Mouse (Mus musculus): ENCODE data around the gene Gm10337. TPM values are rescaled to one million over a fixed set of nuclear protein-coding genes. Genes with fewer than 3 reads are reported as not detected.

The Gm10337 gene
- polyA plus RNA-seq, 2 experiments: not detected

DNA sequence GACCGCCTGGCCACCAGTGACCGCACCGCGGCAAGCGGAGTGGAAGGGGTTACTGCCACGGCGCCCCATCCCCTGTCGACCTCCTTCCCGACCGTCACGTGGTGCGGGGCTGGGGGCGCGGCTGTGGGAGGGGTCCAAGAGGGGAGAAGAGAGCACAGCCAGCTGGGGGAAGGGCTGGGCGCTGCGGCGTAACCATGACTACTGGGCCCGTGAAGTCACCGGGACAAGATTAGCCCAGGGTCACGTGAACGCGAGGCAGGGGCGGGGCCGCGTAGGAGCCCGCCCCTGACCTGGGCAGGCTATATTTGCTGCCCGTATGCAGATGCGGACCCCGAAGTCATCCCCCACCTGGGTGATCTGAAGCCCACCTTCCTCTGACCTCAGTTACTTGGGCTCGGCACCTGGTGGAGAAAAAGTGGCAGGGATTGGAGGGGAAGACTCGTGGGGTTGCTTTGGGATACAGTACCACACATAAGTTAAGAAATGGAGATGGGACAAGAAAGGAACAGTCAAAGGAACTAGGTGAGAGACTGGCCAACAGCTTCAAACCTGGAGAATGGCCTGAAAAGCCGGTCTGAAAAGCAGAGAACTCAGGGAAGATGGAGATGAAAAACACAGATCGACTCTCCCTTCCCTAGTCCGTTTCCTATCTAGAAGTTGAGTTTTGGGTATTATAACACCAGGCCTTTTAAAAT, 7.2 kb downstream of the Gm10337 start:
- peak; percentile 89 for ATAC-seq (ENCODE audit: insufficient read depth)
- peak overlapping the region; percentile 59 for H3K9ac ChIP-seq (replicated peaks)
- peak; percentile 53 to 61 (median 56) for DNase-seq (ENCODE audit: low read depth in 3 of 3, low spot score in 3 of 3)
- no peaks in the 10 kb centered on the region for H3K9me3 ChIP-seq (ENCODE audit: control insufficient read depth, low read length)
- peak overlapping the region; percentile 90 for H3K4me2 ChIP-seq (ENCODE audit: low read depth)
- no peak overlapping the region for H3K27ac ChIP-seq
- H3K27me3 ChIP-seq (ENCODE audit: control insufficient read depth, insufficient read depth, low read length): peaks cover 2% of the 10 kb centered on the region
- no peaks in the 10 kb centered on the region for H3K36me3 ChIP-seq (replicated peaks; ENCODE audit: control insufficient read depth, insufficient read depth, low read depth)
- H3K4me1 ChIP-seq (replicated peaks; ENCODE audit: control insufficient read depth in 2 of 2, insufficient read depth in 2 of 2, low read length in 1 of 2): peaks cover 2 to 7% of the 10 kb centered on the region in 2 experiments; a peak in 3 of 4 replicates
- WGBS (ENCODE audit: insufficient replicate concordance): 3% methylated on average over 33 of the region's 34 CpGs
- peak overlapping the region; percentile 56 to 62 for H3K4me3 ChIP-seq (ENCODE audit: insufficient read depth in 1 of 2, low read depth in 2 of 2, low read length in 2 of 2)
- TF ChIP-seq EP300 (IDR thresholded peaks at IDR 0.05; ENCODE audit: low read depth) (no peak), CTCF (IDR thresholded peaks at IDR 0.05; ENCODE audit: low read depth) (no peak)

DNA sequence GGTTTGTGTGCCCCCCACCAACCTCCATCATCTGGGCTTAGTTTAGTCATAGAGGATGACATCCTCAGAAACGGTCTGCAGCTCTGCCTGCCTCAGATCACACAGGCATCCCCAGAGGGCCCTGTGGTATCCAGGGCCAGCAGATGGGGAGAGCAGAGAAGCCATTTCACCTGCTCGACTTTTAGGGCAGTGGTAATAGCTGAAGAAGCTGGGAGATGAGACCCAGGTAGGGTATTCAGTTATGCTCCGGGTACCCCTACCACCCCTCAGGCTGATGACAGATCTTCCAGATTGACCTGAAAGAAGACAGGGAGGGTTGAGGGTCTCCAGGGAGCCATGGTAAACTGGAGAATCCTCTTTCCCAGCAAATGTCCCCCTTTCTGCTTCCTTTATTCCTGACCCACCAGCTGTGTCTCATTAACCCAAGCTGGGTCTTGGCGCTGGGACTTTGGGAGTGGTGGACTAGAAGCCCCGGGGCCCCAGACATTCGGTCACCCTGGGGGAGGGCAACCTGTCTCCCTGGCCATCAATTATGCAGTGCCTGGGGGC, 7.8 kb downstream of the Gm10337 start:
- no peak overlapping the region for H3K4me3 ChIP-seq (ENCODE audit: insufficient read depth in 1 of 2, low read depth in 2 of 2, low read length in 2 of 2)
- no peaks in the 10 kb centered on the region for H3K36me3 ChIP-seq (replicated peaks; ENCODE audit: control insufficient read depth, insufficient read depth, low read depth)
- H3K9me3 ChIP-seq (ENCODE audit: control insufficient read depth, low read length): no peaks in the 10 kb centered on the region
- DNase-seq (ENCODE audit: low read depth in 3 of 3, low spot score in 3 of 3) (no peak), ATAC-seq (ENCODE audit: insufficient read depth) (no peak)
- no peak for TF ChIP-seq CTCF (IDR thresholded peaks at IDR 0.05; ENCODE audit: low read depth)
- TF ChIP-seq EP300 (IDR thresholded peaks at IDR 0.05; ENCODE audit: low read depth): no peak
- 41% methylated on average over 6 of the region's 6 CpGs for WGBS (ENCODE audit: insufficient replicate concordance)
- peak overlapping the region; percentile 90 for H3K4me2 ChIP-seq (ENCODE audit: low read depth)
- H3K27me3 ChIP-seq (ENCODE audit: control insufficient read depth, insufficient read depth, low read length): peaks cover 3% of the 10 kb centered on the region
- peaks cover 2 to 10% of the 10 kb centered on the region in 2 experiments for H3K4me1 ChIP-seq (replicated peaks; ENCODE audit: control insufficient read depth in 2 of 2, insufficient read depth in 2 of 2, low read length in 1 of 2)
- H3K9ac ChIP-seq (replicated peaks): no peak overlapping the region
- no peak overlapping the region for H3K27ac ChIP-seq

DNA sequence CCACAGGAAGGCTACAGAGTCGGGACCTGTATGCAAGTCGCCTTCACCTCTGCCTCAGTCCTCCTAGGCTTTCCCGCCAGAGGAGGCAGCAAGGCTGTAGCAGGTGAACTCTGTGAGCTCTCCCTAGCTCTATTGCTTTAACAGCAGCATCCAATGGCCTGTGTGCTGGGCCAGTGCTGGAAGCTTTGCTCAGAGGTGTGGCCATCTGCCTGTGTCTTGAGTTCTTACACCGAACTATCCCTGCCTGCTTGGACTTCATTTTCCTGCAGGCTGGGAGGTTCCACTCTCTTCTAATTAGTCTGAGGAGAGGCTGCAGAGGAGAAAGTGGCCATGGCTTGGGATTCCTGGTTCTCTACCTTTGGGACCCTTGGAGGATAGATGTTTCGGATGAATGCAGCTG, 8.5 kb downstream of the Gm10337 start:
- H3K9me3 ChIP-seq (ENCODE audit: control insufficient read depth, low read length): no peaks in the 10 kb centered on the region
- H3K36me3 ChIP-seq (replicated peaks; ENCODE audit: control insufficient read depth, insufficient read depth, low read depth): no peaks in the 10 kb centered on the region
- no peak overlapping the region for H3K4me3 ChIP-seq (ENCODE audit: insufficient read depth in 1 of 2, low read depth in 2 of 2, low read length in 2 of 2)
- no peak for DNase-seq (ENCODE audit: low read depth in 3 of 3, low spot score in 3 of 3)
- H3K27ac ChIP-seq: no peak overlapping the region
- no peak for TF ChIP-seq CTCF (IDR thresholded peaks at IDR 0.05; ENCODE audit: low read depth)
- no peak for TF ChIP-seq EP300 (IDR thresholded peaks at IDR 0.05; ENCODE audit: low read depth)
- peaks cover 4 to 11% of the 10 kb centered on the region in 2 experiments for H3K4me1 ChIP-seq (replicated peaks; ENCODE audit: control insufficient read depth in 2 of 2, insufficient read depth in 2 of 2, low read length in 1 of 2)
- 62% methylated on average over 5 of the region's 5 CpGs for WGBS (ENCODE audit: insufficient replicate concordance)
- H3K9ac ChIP-seq (replicated peaks): no peak overlapping the region
- ATAC-seq (ENCODE audit: insufficient read depth): no peak
- H3K4me2 ChIP-seq (ENCODE audit: low read depth): no peak overlapping the region
- peaks cover 3% of the 10 kb centered on the region for H3K27me3 ChIP-seq (ENCODE audit: control insufficient read depth, insufficient read depth, low read length)

DNA sequence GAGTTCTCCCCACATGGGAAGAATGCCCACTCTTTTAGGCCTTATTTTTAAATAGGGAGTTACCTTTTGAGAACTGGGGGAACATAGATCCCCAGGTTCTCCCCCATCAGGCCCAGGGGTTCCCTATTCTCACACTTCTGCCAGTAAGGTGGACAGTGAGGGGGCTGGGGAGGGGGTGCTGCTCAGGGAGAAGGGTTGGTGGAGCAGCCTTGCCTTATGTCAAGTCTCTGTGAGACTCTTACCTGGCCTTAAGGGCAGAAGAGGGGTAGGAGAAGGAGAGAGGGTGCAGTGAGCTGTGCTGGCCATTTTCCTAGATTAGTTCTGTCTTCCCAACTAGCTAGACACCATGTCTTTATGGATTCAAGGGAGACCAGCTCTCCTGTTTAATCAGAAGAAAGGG, 8.9 kb downstream of the Gm10337 start:
- H3K9ac ChIP-seq (replicated peaks): no peak overlapping the region
- TF ChIP-seq CTCF (IDR thresholded peaks at IDR 0.05; ENCODE audit: low read depth): no peak
- TF ChIP-seq EP300 (IDR thresholded peaks at IDR 0.05; ENCODE audit: low read depth): no peak
- peaks cover 4 to 11% of the 10 kb centered on the region in 2 experiments for H3K4me1 ChIP-seq (replicated peaks; ENCODE audit: control insufficient read depth in 2 of 2, insufficient read depth in 2 of 2, low read length in 1 of 2)
- H3K27me3 ChIP-seq (ENCODE audit: control insufficient read depth, insufficient read depth, low read length): peaks cover 3% of the 10 kb centered on the region
- DNase-seq (ENCODE audit: low read depth in 3 of 3, low spot score in 3 of 3) (no peak), ATAC-seq (ENCODE audit: insufficient read depth) (no peak)
- H3K4me2 ChIP-seq (ENCODE audit: low read depth): no peak overlapping the region
- no peak overlapping the region for H3K4me3 ChIP-seq (ENCODE audit: insufficient read depth in 1 of 2, low read depth in 2 of 2, low read length in 2 of 2)
- no peaks in the 10 kb centered on the region for H3K36me3 ChIP-seq (replicated peaks; ENCODE audit: control insufficient read depth, insufficient read depth, low read depth)
- H3K9me3 ChIP-seq (ENCODE audit: control insufficient read depth, low read length): no peaks in the 10 kb centered on the region
- H3K27ac ChIP-seq: no peak overlapping the region

DNA sequence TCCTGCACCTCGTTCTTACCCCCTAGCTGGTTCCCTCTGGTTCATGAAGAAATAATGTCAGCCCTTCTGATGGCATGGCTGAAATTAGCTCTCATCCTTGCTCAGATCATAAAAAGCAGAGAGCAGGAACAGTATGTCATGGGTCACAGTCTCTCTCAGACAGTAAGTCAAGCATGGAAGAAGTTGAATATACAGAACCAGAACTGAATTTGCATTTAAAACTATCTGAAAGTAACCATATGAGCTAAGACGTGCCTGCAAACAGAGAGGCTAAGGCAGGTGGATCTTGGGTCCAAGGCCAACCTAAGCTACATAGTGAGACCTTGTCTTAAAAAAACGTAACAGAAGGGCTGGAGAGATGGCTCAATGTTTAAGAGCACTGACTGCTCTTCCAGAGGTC, 9.5 kb downstream of the Gm10337 start:
- no peak for TF ChIP-seq EP300 (IDR thresholded peaks at IDR 0.05; ENCODE audit: low read depth)
- TF ChIP-seq CTCF (IDR thresholded peaks at IDR 0.05; ENCODE audit: low read depth): no peak
- Histone ChIP-seq H3K9me3 (ENCODE audit: control insufficient read depth, low read length) (no peaks in the 10 kb centered on the region), H3K27ac (no peak overlapping the region), H3K36me3 (replicated peaks; ENCODE audit: control insufficient read depth, insufficient read depth, low read depth) (no peaks in the 10 kb centered on the region), H3K4me1 (replicated peaks; ENCODE audit: control insufficient read depth in 2 of 2, insufficient read depth in 2 of 2, low read length in 1 of 2) (peaks cover 4 to 11% of the 10 kb centered on the region in 2 experiments), H3K4me2 (ENCODE audit: low read depth) (no peak overlapping the region), H3K9ac (replicated peaks) (no peak overlapping the region), H3K4me3 (ENCODE audit: insufficient read depth in 1 of 2, low read depth in 2 of 2, low read length in 2 of 2) (no peak overlapping the region), H3K27me3 (ENCODE audit: control insufficient read depth, insufficient read depth, low read length) (peaks cover 3% of the 10 kb centered on the region)
- DNase-seq (ENCODE audit: low read depth in 3 of 3, low spot score in 3 of 3): no peak
- ATAC-seq (ENCODE audit: insufficient read depth): no peak
- 52% methylated on average over 3 of the region's 3 CpGs for WGBS (ENCODE audit: insufficient replicate concordance)

All from liver, embryonic 14.5 days (tissue).